Mouse (Mus musculus): ENCODE data around the gene Bcl11a. TPM values are rescaled to one million over a fixed set of nuclear protein-coding genes. Genes with fewer than 3 reads are reported as not detected.

Gene Bcl11a
- total RNA-seq, 2 experiments from 2014 or later: 0.05 TPM; not detected in 1

DNA sequence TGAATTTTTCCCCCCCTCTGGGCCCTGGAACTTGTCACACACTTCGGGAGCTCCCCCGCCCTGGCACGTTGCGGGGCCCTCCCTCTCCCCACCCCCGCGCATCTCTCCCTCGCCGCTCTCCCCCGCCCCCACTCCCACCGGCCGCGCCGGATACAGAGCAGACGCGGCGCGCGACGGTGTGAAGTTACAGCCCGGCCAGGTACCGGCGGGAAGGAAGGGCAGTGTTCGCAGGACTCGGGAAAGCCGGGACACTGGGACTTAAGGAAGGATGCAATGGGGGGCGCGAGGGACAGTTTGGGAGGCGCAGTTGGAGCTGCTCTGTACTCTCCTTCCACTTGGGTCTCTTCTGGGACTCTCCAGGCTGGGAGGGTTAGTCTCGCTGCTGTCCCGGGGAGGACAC, 2.7 kb downstream of the Bcl11a start:
- DNase-seq: no peak

DNA sequence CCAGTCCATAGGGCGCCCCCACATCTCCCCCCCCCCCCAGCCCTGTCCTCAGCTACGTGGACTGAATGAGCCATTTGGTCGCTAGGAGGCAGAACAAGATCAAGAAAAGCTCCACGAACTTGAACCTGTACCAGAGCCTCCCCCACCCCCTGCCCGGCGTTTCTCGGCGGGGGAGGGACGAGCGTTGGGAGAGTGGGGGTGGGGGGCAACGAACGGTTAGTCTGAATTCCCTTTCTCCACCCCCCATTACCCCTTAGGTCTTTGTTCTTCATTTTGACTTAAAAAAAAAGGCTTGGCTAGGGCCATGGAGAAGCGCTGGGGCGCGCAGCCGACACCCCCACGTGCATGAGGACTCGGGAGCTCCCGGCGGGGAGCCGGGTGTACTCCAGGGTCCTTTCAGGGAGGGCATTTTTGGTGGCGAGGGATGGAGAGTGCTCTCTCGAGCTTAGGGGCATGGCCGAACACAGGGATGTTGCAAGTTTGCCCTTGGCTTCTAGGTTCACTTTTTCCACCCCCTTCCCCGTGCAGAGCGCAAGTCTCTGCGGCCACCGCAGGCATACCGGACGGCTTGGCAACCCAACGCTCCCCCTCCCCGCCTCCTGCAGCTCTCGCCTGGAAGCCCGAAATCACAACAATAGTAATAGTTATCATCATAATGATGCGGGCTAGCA, 3.3 kb downstream of the Bcl11a start:
- peak; percentile 8 for DNase-seq

DNA sequence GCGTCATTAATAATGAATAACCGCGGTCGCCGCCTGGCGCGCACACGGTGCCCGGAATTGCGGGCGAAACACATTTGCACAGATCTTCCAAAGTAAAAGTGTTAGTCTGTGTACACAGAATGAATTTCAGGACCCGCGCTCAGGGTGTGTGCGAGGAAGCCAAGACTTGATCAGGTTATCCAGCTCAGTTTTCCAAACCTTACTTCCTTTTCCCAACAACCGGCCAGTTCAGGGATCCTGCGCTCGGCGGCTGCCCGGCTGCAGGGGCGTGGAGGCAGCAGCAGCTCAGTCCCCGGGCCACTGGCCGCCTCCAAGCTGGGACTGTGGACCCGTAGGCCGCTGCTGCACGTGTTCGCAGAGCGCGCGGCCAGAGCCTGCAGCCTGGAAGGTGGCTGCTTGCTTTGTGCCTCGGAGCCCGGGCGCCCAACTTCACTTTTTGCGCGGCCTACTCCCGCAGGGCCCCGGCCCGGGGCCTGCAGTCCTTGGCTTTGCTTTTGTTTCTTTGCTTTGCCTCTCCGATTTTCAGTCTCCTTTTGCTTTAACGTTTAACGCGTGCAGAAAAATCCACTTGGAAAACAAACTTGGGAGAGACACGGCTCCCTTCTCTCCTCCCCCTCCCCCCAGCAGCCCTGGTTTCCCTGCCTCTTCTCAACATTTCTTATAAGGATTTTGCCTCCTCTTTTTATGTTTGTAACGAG, 4.0 kb downstream of the Bcl11a start:
- DNase-seq: no peak

DNA sequence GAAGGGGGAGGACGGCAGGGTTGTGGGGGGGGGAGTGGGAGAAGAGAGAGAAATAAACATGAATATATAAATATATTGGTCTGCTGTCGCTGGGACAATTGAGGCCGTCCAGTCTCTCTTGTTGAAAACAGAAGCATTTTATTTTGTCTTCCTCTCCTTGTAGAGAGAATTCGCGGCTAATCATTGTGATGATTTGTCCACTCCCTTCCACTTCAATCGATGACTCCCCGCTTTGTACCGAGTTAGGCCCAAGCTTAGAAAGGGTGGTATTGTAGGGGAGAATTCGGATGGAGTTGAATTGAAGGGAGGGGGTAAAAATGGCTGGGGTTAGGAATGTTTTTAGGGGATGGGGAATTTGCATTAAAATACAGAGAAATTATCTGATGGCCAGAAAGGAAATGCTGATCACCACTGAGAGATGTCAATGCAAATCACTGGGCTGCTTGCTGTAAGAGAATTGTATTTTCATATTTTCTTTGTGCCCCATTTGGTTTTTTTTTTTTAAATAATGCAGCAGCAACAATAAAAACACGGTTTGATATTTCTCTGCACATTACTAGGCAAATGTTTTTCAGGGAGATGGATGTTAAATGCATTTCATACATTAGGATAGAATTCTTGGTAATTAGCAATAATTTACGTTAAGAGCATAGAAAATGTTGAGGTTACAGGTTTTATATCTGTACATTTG, 4.7 kb downstream of the Bcl11a start:
- DNase-seq: no peak

DNA sequence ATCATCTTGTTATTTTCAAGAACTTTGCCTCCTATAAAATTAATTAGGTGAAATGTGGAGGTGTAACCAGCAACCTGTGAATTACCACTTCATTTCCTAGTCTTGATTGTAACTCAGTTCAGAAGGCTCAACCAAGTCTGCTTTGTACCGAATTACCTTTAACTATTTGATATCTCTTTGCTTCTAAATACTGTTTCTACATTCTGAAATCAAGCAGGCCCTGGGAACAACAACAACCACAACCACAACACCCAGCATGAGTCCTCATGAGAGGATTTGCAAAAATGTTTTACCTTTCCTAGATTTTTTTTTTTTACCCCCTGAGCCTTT, 5.2 kb downstream of the Bcl11a start:
- no peak for DNase-seq

DNA sequence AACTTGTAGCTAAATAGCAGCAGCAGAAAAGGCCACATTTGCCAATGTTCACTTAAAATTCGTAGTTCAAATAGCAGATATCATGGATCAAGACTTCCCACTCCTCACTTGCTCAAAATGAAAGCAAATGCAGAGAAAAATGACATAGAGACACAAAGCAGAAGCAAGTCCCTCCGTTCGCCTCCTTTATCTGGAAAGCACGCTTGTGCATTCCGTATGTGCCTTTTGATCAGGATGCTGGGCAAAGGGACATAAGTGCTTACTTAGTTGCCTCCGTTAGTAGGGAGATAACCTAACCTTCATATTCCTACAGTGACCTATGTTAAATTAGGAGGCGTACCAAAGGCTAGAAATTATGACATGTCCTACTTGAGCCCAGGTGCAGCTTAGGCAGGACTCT, 5.6 kb downstream of the Bcl11a start:
- DNase-seq: no peak

DNA sequence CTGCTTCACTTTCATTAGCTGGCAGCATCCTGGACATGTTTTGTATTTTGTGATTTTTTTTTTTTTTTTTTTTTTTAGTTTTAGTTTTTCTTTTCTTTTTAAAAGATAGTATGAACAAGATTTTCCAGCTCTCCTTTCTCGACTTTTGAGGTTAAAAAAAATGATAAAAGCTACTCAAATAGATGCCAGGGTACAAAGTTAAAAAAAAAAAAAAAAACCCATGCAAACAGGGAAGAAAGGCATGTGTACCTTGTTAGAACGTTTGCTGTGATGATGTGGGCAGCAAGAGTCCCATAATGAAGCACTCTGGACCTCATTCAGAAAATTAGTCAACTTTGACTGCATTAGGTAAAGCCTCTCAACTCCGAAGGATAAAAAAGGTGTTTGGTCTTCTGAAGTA, 6.2 kb downstream of the Bcl11a start:
- DNase-seq: no peak

DNA sequence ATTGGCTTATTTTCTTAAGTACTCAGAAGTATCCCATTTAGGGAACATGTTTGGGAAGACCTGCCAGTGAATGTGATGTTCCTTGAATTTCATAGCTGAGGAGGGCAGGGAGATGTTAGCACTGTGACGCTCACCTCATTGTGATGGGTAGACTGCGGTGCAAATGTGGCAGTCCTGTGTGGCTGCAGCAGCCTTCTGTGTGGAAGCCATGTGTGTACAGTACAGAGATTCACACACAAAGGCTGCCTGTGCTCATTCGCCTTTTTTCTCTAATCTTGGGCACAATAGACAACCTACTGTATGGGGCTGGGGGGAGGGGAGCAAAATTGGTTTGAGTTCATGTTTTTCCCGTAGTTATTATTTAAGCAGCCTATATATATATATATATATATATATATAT, 6.7 kb downstream of the Bcl11a start:
- no peak for DNase-seq

DNA sequence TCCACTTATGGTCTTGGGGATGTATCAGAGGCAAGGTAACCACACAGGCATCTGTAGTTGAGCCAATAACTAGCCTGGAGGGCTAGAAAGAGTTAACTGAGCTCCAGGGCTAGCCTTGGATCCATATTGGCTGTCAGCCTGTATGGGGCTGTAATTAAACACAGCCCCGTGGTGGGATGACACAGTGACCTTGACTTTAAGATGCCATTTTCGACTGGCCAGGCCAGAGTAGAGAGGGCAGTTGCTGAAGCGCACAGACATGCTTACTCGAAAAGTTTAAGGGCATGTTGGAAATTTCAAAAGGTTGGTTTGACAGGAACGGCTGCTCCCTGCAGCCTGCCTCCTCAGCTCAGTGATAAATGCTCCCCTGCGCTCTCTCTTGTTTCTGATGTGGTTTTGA, 8.1 kb downstream of the Bcl11a start:
- DNase-seq: no peak

DNA sequence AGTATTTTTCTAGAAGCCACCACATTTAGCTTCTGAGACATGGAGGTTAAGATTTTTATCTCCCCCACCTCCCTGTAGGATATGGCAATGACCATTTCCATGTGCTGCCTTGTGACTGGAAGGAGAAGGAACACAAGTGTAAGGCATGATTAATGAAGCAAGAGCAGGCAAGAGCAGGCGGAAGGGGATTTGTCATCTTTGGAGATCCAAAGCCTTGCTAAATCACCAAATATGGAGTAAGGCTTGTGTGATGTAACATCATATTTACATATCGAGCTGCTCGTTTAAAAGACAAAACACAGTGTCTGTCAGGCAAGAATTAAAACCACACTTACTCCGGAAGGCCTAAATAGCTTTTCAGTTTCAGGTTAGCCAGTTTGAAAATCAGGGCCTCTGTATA, 9.2 kb downstream of the Bcl11a start:
- no peak for DNase-seq

DNA sequence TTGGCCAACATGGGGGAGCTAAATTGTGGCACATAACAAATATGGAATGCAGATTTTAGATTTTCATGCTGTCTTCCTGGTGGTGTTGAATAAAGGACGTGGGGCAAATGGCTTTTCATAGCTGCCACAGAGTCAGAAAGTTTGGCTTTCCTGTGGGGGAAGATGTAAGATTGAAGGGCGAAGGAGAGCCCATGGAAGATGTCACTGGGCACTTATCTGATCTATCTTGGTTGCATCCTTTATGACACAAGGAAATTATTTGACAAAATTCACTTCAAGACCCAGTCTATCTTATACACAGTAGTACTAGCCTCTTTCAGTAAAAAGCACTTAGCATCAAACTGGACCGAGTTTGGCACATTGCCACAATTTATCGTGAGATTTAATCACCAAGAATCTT, 12.6 kb downstream of the Bcl11a start:
- DNase-seq: no peak

DNA sequence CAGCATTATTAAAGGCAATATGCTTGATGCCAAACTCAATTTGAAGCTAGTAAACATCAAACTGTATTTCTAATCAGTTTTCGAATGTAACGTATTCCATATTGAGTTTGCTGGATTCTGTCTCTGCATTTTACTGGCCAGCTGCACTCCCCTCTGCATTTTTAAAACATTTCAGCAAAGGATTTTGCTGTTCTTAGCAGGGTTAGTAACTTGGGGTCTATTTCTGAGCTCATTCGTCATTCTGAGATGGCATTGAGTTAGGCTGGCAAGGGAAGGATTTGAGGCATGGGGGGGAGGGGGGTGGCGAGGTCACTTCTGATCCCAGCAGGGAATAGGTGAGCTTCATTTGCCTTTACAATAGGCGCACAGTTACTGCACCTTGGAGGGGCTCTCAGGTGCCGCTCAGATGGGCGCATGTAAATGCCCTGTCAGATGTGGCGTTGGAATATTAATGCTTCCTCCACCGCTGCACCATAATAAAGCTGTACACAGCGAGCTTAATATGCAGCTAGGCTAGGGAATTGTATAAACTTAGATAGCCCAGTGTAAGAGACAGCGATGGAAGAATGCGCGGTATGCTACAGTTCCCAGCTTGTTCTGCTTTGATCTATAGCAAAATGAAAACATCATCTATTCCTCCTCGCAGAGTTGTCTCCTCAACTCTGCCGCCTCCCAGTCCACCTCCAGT, 13.7 kb downstream of the Bcl11a start:
- no peak for DNase-seq

DNA sequence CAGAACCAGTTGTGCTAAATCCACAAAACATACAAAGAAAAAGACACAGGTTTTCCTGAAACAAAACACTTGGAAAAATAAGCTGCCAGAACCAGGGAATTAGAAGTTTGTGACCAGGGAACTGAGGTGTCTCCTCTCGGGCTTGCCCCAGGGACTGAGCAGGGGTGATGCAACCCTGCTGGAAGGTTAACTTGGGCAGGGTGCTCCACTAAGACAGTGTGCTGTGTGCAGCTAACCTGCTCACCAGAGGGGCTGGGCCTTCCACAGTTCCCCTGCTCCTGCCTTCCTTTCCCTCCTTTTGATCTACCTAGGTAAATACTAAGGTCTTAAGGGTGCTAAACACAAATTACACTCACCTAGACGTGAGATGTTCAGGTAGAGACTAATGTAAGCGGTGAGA, 14.8 kb downstream of the Bcl11a start:
- no peak for DNase-seq

DNA sequence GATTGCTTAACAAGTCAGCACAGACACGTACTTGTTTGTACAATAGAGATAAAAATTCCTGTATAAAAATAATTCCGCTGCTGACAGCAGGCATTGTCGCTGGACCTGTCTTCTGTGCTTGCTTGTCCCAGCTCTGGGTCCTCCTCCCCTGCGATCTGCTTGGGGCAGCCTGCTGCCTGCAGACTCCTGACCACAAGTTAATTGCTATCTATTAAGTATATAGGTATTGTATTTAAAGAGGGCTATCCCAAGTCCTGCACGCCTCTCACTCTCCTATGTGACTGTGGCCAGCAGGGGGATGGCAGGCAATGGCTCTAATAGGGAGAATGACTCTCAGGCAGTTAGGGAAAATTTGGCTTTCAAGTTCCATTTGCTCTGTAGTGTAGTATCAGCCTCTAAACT, 16.2 kb downstream of the Bcl11a start:
- DNase-seq: no peak

DNA sequence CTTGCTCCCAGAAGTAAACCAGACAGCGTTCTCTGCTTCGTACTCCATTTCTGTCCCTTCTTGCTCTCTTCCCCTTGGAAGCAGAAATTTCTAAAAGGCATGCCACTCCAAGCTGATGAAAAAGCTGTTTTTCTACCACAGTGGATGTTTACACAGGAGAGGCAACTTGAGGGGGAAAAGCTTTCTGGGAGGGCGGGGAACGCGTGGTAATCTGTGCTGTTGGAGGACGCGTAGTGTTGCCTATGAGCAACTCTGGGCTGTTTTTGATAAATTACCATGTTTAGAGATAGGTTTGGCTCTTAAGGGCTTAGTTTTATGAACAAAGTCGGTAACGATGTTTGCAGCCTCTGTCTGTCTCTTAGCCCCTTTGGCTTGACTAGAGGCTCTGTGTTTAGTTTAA, 17.4 kb downstream of the Bcl11a start:
- no peak for DNase-seq

DNA sequence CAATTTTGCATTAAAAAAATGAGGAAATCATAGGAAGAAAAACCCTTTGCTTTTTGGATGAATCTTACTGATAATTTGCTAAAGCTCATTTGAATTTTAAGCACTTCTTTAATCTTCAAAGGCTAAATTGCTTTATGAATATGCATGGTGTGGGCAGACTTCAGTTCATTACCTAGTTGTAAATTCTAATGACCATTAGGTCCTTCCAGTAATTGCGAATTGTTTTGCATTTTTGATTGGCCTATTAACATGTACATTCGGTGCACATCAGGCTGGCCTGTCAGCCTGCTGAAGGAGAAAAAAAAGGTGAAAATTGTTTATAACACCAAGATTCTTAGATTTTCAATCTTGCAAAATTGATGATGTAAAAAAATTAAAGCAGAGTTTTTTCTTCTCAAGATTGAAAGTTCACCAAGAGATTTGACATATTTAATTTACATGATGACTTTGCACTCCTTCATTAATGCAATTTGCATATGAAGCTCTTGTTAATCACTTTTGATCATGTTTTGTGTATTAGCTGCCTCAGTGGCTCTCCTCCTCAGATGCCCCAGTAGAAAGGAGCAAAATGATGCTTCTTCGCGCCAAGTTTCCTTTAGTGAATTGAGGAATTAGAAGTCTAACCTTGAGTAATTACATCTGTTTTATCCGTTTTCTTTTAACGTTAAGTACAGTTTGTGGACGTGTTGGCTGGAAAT, 17.9 kb downstream of the Bcl11a start:
- no peak for DNase-seq

DNA sequence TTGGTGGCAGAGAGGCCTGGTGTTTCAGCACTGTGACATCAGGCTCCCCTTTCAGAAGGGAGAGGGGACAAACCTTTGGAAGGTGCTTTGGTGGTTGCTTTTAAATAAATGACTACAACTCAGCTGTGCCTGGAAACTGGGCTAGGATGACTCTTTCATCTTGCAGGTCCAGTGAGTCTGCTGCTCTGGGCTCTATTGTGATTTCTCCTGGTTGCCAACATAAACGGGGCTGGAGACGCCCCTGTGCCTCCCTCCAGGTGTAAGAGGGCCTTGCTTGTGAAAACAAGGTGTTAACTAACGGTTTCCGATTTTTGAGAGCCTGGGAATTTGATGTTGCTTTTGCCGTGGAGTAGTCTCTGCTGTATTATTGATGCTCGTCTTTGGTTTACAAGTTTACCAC, 18.6 kb downstream of the Bcl11a start:
- no peak for DNase-seq

DNA sequence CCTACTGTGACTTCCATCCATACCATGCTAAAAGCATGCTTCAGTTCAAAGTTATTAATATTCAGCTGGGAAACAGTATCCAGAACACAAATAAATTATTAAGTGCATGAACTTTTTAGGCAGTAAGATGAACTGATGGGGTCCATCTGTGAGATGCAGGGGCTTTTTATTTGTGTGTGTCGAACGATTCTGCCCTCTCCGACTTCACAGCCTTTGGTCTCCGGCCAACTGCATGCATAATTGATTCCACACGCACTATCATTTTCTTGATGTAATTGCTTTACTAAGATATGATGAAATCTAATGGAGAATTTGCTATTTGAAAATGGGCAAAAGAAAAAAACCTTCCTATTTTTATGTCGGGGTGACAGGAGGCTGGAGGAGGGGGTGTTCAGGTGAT, 19.2 kb downstream of the Bcl11a start:
- no peak for DNase-seq

DNA sequence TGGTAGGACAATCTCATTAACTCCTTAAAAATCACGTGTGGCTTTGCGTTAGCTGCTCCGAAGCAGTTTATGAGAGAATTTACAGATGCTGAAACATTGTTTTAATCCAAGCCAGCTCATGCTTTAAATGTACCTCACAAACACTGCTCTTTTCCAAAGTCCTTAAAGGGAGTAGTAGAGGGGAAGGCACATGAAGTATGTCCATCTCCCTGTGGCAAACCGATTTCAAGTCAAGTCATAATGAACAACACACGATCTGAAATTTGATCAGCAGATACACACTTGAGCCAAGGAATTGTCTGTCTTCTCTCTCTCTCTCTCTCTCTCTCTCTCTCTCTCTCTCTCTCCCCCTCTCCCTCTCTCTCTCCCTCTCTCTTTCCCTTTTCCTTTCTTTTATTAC, 20.2 kb downstream of the Bcl11a start:
- no peak for DNase-seq

DNA sequence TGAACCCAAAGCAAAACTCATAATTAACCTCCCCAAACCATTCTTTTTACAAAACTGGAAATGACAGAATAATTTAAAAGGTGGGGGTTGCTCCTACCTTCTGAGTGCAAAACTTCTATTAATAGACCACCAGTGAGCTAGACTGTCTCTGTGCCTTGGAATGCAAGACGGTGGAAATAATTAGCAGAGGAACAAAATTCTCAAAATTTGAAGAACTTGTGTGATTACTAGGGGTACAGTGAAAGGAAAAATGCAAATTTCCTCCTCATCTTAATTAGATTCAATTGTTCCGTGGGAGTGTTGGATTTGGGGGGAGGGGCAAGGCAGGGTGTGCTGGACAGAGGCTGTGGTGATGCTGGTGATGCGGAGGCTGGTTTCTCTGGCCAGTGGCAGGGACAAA, 20.8 kb downstream of the Bcl11a start:
- DNase-seq: no peak

DNA sequence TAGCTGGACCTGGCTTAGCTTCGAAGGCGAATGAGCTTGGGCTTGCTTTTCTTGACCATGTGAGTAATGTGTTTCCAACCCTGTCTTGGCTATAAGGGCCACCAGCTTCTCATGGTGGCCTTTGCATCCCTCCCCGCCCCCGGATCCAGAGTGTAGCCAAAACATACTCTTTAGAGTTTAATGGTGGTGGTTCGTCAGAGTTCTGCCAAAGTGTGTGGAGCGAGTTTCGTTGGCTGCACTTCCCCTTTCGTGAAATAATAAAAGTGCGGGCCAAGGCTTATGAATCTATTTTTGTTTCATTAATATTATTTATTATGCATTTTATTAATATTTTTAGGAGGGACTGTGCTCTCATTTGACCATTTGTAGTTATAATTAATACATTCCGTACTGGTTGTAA, 21.4 kb downstream of the Bcl11a start:
- no peak for DNase-seq

DNA sequence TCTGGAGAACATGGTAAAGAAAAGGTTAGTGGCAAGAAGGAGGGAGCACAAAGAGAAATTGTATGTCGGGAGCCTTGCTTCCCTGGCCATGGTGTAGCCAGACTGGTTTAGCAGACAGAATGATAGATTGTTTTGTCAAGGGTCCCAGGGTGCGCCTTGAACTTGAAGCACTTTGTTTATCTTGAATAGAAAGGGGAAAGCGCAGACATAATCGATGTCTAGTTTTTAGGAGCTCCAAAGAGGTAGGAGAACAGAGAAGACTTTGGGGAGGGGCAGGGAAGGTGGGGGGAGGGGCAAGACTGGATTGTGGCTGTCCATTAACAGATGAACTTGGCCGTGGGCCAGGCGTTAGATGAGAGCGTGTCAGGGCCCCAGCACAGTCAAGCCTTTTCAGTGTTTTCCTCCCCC, 22.0 kb downstream of the Bcl11a start:
- no peak for DNase-seq
